Mouse (Mus musculus): ENCODE measurements around the gene 9130023H24Rik. TPM values are rescaled to one million over a fixed set of nuclear protein-coding genes. Genes with fewer than 3 reads are reported as not detected.

Gene 9130023H24Rik
- total and polyA plus RNA-seq, 3 experiments: 2.1 to 3.2 (median 2.2) TPM

- H3K27me3 ChIP-seq (replicated peaks): peaks cover 6% of the 10 kb centered on the region
- TF ChIP-seq POLR2A (IDR thresholded peaks at IDR 0.05; ENCODE audit: low read depth, low read length) (no peak), ZC3H11A (IDR thresholded peaks at IDR 0.05; ENCODE audit: low read depth, low read length) (no peak), RAD21 (IDR thresholded peaks at IDR 0.05; ENCODE audit: low read depth, low read length) (no peak), PAX5 (IDR thresholded peaks at IDR 0.05; ENCODE audit: low read length) (no peak), ZNF384 (IDR thresholded peaks at IDR 0.05; ENCODE audit: low read depth, low read length) (no peak), HCFC1 (IDR thresholded peaks at IDR 0.05; ENCODE audit: low read depth, low read length) (no peak), RCOR1 (conservative IDR thresholded peaks at IDR 0.05; ENCODE audit: low read depth, low read length) (no peak)
- dilution Hi-C loops (cut with MboI; ENCODE audit: extremely low pct_ligation_motif_present, extremely low pct_unique_long_range_greater_than_20kb, low sequenced_read_pairs): no loop called here
Measured at GRCm38 (mm10) chr7:128254978-128255377, 17.1 kb upstream of the 9130023H24Rik start.

GRCm38 (mm10) chr7:128252609-128253008 is 14.8 kb upstream of the 9130023H24Rik start:
- TF ChIP-seq USF1 (IDR thresholded peaks at IDR 0.05; ENCODE audit: low read depth, low read length): no peak
- TF ChIP-seq E2F4 (IDR thresholded peaks at IDR 0.05; ENCODE audit: insufficient replicate concordance, low read depth, low read length): no peak
- TF ChIP-seq POLR2A (IDR thresholded peaks at IDR 0.05; ENCODE audit: low read depth, low read length): no peak
- no peak for TF ChIP-seq IRF4 (IDR thresholded peaks at IDR 0.05; ENCODE audit: low read depth, low read length)
- no peak for TF ChIP-seq MAX (IDR thresholded peaks at IDR 0.05; ENCODE audit: low read length)
- TF ChIP-seq ZC3H11A (IDR thresholded peaks at IDR 0.05; ENCODE audit: low read depth, low read length): no peak
- TF ChIP-seq ZKSCAN1 (IDR thresholded peaks at IDR 0.05; ENCODE audit: borderline replicate concordance, low read depth, low read length): no peak
- no peak for TF ChIP-seq JUN (IDR thresholded peaks at IDR 0.05; ENCODE audit: insufficient read depth, low read depth, low read length)
- no peak for TF ChIP-seq JUND (conservative IDR thresholded peaks at IDR 0.05; ENCODE audit: low read depth, low read length)
- no peak for TF ChIP-seq EP300 (IDR thresholded peaks at IDR 0.05; ENCODE audit: low read length)
- TF ChIP-seq BHLHE40 (IDR thresholded peaks at IDR 0.05; ENCODE audit: low read depth, low read length): no peak
- Histone ChIP-seq H3K27me3 (replicated peaks) (no peaks in the 10 kb centered on the region), H3K27ac (ENCODE audit: insufficient read depth, low read depth) (no peak overlapping the region), H3K4me3 (replicated peaks in 1 of 3; ENCODE audit: low read depth in 2 of 3, low read length in 2 of 3, poor library complexity in 1 of 3) (no peak overlapping the region), H3K4me2 (ENCODE audit: insufficient read depth, low read depth, poor library complexity, severe bottlenecking) (no peak overlapping the region), H3K4me1 (ENCODE audit: control insufficient read depth in 1 of 2, insufficient read depth in 2 of 2) (no peaks in the 10 kb centered on the region), H3K79me2 (replicated peaks; ENCODE audit: control insufficient read depth, extremely low read depth, insufficient read depth, poor library complexity, severe bottlenecking) (no peaks in the 10 kb centered on the region), H3K36me3 (replicated peaks in 1 of 2; ENCODE audit: control insufficient read depth in 1 of 2, insufficient read depth in 1 of 2, low read length in 1 of 2) (peaks cover 0 to 23% of the 10 kb centered on the region in 2 experiments), H3K9ac (ENCODE audit: insufficient read depth, low read depth) (no peak overlapping the region), H3K9me3 (replicated peaks; ENCODE audit: low read length) (no peaks in the 10 kb centered on the region)
- no peak for DNase-seq (ENCODE audit: extremely low read depth)
- in situ Hi-C loops (cut with MboI; ENCODE audit: low pct_ligation_motif_present, low pct_unique_long_range_greater_than_20kb, low sequenced_read_pairs): no loop called here
- dilution Hi-C loops (cut with MboI; ENCODE audit: extremely low pct_ligation_motif_present, extremely low pct_unique_long_range_greater_than_20kb, low sequenced_read_pairs): no loop called here

More at GRCm38 (mm10) chr7:128254978-128255377, 17.1 kb upstream of the 9130023H24Rik start:
- in situ Hi-C loops (cut with MboI; ENCODE audit: low pct_ligation_motif_present, low pct_unique_long_range_greater_than_20kb, low sequenced_read_pairs): no loop called here
- no peak overlapping the region for H3K4me3 ChIP-seq (replicated peaks in 1 of 3; ENCODE audit: low read depth in 2 of 3, low read length in 2 of 3, poor library complexity in 1 of 3)
- no peak overlapping the region for H3K27ac ChIP-seq (ENCODE audit: insufficient read depth, low read depth)
- peaks cover 0 to 16% of the 10 kb centered on the region in 2 experiments for H3K36me3 ChIP-seq (replicated peaks in 1 of 2; ENCODE audit: control insufficient read depth in 1 of 2, insufficient read depth in 1 of 2, low read length in 1 of 2)
- H3K4me1 ChIP-seq (ENCODE audit: control insufficient read depth in 1 of 2, insufficient read depth in 2 of 2): no peaks in the 10 kb centered on the region
- no peak for DNase-seq (ENCODE audit: extremely low read depth)
- no peak overlapping the region for H3K4me2 ChIP-seq (ENCODE audit: insufficient read depth, low read depth, poor library complexity, severe bottlenecking)
- no peaks in the 10 kb centered on the region for H3K9me3 ChIP-seq (replicated peaks; ENCODE audit: low read length)
- no peak overlapping the region for H3K9ac ChIP-seq (ENCODE audit: insufficient read depth, low read depth)
- H3K79me2 ChIP-seq (replicated peaks; ENCODE audit: control insufficient read depth, extremely low read depth, insufficient read depth, poor library complexity, severe bottlenecking): no peaks in the 10 kb centered on the region
